Mouse (Mus musculus) frontal cortex, postnatal 14 days (tissue): ENCODE results near the gene Wrap53.
"Not testable (repeated sequence)": the region's sequence is repeated elsewhere in the genome, so short reads cannot be mapped to it uniquely, and the experiment has no call there.

Experiments
- DNase-seq, 2 experiments: peaks; one replicate each; pipeline ENCODE4 v3.0.0; 2022; ENCODE audit warnings: low spot score in 2 of 2

Wrap53 gene

DNA sequence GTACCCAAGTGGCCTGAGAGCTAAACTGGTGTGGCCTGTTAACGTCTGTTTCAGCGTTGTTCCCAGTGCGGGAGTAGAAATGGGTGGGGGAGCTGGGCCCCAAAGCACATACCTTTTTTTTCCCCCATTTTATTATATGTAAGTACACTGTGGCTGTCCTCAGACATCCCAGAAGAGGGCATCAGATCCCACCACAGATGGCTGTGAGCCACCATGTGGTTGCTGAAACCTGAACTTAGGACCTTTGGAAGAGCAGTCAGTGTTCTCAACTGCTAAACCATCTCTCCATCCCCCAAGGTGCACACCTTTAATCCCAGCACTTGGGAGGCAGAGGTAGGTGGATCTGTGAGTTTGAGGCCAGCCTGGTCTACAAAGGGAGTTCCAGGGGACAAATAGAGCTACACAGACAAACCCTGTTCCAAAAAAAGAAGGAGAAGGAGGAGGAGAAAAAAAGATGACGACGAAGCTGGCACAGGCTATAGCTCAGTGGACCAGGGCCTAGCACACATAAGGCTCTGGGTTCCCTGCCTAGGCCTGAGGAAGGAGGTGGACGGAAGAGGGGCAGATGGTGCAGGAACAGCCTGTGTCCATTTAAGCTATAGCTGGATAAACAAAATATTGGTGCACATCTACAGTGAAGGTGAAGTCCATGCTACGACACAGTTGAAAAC is 47.4 kb downstream of the Wrap53 start:
- DNase-seq: no peak

DNA sequence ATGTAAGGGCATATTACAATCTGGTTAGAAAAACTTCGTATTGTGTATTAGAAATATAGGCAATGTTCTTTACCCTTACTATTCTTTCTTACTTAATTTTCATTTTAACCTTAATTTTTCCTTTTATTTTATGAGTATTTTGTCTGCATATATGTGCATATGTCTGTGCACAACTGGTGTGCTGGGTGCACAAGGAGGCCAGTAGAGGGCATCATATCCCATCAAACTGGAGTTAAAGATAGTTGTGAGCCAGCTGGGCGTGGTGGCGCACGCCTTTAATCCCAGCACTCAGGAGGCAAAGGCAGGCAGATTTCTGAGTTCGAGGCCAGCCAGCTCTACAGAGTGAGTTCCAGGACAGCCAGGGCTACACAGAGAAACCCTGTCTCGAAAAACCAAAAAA is 49.3 kb downstream of the Wrap53 start:
- DNase-seq: not testable (repeated sequence)

DNA sequence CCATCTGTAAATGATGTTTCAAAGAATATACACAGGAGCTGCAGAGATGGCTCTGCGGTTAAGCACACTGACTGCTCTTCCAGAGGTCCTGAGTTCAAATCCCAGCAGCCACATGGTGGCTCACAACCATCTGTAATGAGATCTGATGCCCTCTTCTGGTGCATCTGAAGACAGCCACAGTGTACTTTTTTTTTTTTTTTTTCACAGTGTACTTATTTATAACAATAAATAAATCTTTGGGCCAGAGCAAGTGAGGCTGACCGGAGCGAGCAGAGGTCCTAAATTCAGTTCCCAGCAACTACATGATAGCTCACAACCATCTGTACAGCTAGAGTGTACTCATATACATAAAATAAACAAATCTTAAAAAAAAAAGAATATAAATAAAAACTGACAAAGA is 49.8 kb downstream of the Wrap53 start:
- not testable (repeated sequence) for DNase-seq

DNA sequence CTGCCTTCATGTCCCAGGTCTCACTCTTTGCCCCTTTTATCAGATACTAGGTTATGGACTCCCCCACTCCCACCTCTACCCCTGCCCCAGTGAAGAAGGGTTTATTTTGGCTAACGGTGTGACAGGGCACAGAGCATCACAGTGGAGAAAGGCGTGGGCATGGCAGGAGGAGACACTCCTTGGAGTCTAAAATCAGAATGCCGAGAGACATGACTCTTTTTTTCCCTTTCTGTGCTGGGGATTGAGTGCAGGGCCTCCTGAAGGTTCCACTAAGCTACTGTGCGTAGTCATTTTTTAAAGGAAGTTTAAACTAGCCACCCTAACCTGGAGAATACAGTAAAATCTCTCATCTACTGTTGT is 52.0 kb downstream of the Wrap53 start:
- no peak for DNase-seq

DNA sequence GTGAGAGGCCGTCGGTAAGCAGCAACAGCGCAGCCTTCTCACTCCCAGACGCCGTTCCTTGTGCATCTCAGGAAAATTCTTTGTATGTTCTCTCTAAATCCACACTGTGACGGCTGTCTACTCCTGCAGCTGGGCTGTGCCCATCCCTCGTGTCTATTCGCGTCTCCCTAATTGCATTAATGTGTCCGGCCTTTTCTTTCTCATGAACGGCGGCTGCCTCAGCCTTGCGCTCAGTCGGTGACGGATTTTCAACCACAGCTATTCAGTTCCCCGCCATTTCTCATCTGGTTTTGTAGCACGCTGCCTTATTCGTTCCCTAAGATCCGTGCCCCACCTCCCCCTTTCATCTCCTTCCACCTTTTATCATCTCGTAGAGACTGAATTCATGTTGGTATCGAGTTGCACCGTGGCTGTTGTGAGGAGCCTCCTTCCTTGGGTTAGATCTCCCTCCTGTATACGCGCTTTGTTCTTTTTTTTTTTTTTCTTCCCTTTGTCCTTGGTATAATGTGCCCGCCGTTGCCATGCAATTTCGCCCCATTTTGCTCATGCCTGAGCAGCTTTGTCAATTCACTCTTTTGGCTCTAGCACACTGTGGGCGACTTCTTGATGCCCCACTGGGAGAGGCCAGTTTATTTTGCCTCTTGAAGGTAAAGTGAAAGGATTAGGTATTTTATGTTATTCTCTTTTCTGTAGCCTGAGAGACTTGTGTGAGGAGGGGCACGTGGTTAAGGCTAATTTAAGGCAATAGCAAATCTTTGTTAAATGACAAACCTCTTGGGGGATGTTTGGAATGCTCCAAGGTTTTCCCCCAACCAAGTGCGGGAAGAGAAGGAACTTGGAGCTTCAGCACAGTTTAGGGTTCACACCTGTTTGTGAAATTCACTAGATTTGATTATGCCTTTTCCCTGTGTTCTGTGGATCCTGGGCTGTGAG is 52.7 kb downstream of the Wrap53 start:
- no peak for DNase-seq

DNA sequence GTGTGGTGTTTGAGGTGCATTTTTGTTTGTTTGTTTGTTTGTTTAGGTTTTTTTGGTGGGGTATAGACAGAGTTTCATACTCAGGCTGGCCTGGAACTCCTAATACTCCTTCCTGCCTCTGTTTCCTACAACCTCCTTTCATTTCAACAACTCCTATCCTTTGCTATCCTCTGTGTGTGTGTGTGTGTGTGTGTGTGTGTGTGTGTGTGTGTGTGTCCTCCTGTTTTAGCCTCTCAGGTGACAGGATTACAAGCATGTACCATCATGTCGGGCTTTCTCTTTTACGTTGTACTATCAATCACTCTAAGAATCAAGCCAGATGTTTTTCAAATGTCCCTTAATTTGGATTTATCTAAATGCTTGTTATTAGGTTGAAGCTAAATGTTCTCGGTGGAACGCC is 53.4 kb downstream of the Wrap53 start:
- no peak for DNase-seq

DNA sequence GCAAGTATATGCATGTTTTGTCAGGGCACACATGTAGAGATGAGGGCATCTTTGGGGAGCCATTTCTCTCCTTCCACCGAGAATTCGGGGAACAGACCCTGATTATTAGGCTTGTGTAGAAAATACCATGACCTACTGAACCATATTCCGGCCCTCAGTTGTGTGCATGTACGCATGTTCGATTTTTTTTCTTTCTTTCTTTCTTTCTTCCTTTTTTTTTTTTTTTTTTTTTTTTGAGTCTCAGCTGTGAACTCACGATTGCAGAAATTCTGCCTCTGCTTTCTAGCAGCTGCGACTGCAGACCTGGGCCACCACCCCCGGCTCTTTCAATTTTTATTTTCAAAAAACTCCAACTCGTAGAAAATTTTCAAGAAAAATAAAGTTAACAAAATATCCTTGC is 54.4 kb downstream of the Wrap53 start:
- no peak for DNase-seq

DNA sequence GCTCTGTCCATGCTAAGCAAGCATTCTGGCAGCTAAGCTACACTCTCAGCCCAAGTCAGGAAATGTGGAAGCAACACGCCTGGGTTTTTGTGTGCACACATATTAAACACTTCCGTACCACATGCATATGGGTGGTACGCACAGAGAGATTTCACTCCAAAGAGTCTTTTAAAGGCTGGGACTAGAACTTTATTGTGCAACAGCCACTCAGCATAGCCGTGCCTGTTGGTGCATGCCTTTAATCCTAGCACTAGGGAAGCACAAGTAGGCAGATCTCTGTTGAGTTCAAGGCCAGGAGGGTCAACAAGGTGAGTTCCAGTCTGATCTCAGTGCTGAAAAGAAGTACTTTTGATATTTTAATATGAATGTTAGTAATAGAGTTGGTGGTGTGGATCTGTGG is 56.4 kb downstream of the Wrap53 start:
- DNase-seq: no peak

DNA sequence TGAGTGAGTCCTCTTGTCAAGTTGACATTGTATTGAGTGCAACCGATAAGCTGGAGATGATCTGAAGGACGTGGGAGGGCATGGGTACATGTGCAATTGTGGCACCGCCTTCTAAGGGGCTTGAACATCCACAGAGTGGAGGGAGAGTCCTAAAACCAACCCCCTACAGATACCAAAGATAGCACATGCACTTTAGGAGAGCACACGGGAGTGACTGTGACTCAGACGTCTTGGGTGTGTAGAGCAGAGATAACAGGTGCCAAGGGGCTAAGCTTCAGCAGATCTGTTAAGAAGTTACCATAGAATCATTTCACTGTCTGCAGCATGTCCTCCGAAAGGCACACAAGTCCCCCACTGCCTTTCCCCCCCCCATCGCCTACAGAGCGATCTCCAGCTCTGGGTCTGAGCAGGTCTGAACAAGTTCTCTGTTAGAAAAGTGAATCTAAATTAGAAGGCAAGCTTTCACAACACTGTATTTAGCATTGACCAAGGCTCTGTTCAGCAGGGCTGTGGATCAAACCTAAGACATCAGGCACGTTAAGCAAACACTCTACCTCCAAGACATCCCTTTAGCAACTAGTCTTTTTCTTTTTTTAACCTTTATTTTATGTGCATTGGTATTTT is 58.4 kb downstream of the Wrap53 start:
- no peak for DNase-seq

DNA sequence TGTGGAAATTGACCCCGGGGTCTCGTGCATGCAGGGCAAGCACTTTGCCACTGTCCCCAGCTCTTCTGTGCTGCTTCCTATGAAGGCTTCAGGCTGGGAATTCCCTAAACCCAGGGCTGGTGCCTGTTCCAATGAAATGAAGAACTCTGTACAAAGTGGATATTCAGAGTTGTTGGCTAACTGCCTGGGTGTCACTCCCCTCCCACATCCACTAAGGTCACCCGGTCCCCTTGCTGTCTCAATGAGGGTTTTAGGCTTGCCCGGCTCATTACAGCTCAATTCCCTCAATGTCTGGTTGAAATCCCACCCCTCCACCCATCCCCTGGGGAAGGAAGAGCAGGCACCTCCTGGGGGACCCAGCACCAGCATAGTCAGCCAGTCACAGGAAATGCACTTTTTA is 60.1 kb downstream of the Wrap53 start:
- no peak for DNase-seq

DNA sequence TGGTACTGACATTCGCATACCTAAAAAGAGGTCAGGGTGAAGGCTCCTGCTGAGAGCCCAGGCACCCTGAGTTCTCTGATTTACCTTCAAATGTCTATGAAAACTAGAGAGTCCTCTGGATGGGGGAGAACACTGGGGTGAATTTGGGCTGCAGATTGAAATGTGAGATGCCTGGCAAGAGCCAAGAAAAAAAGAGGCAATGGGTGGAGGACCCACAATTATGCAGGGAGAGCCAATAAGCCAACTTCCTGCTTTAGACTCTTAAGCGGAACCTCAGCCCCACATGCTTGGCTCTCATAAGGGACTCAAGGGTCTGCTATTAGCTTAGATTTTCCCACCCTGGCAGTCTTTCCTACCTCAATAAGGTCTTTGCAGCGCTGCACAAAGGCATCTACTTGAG is 63.4 kb downstream of the Wrap53 start:
- DNase-seq: no peak

DNA sequence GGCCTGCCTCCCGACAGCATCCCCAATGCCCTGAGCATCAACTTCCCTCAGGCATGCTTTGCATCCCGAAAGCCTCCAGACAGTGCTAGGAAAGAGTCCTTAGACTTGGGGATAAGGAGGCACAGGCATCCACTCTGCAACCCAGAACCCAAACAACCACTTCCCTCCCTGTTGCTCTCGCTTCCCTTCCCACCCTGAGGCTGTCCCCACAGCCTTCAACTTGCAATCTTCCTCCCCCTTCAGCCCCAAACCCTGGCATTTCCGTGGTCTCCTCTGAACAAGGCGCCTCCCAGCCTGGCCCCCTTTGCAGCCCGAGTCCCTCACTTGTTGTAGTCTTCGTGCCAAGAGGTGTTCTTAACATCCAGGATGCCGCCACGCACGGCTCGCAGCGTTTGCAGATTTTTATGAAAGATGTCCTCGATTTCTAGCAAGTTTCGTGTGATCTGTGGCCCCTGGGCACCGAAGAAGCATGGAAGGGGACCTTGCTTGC is 63.9 kb downstream of the Wrap53 start:
- DNase-seq: no peak

DNA sequence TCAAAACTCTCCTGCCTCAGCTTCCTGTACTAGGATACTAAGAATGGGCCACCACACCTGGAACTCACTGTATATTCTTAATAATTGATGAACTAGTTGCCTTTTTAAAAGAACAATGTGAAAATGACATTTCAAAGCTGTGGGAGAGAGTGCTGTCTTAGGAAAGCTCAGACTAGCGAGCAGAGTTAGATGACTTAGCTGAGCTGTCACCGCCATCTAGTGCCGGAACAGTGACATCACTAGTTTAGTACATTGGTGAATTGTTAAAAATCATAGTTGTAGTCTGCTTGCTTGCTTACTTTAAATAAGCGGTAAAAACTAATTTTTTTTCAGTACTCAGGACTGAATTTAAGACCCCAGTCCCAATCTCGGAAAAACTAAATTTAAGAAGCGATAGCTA is 66.2 kb downstream of the Wrap53 start:
- peak in 1 of 2 experiments; percentile 54 for DNase-seq
